Mouse (Mus musculus) kidney, postnatal 25 days (tissue): ENCODE measurements around the gene Nfkbid.

Source experiments
- DNase-seq, 2 experiments: peaks; one replicate each; pipeline ENCODE4 v3.0.0; 2021; ENCODE audit warnings: mixed read lengths in 2 of 2

Gene Nfkbid

GRCm38 (mm10) chr7:30430191-30430590, 8.7 kb downstream of the Nfkbid start:
- no peak for DNase-seq

DNA sequence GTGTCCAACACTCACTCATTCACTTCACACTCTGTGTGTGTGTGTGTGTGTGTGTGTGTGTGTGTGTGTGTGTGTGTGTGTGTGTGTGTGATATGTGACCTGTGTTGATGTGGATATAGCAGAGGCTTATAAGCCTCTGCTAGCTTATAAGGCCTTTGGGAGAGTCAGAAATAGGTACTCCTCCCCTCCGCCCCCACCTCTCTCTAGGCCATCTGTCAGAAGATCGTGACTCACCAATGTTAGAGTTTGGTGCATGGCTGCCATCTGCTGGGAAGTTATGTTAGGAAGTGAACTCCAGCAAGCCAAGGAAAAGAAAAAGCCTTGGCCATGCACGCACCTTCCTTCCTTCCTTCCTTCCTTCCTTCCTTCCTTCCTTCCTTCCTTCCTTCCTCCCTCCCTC, 10.3 kb downstream of the Nfkbid start:
- peak; percentile 71 to 78 for DNase-seq

DNA sequence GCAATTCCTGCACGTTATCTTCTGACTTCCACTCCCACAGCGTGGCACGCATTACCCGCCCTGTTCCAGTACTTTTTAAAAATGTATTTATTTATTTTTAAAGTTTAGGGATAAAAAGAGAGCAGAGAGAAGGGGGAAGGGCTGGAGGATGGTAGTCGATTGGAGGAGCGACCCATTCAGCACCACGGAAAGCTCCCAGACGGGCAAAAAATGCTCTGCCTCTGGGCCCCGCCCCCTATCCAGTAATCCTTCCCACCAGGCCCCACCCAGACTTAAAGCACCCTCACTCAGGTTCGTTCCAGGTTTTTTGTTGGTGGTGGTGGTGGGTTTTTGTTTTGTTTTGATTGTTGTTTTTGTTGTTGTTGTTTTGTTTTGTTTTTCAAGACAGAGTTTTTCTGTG, 12.7 kb downstream of the Nfkbid start:
- peak; percentile 73 to 79 for DNase-seq

GRCm38 (mm10) chr7:30434701-30435100, 13.2 kb downstream of the Nfkbid start:
- no peak for DNase-seq

DNA sequence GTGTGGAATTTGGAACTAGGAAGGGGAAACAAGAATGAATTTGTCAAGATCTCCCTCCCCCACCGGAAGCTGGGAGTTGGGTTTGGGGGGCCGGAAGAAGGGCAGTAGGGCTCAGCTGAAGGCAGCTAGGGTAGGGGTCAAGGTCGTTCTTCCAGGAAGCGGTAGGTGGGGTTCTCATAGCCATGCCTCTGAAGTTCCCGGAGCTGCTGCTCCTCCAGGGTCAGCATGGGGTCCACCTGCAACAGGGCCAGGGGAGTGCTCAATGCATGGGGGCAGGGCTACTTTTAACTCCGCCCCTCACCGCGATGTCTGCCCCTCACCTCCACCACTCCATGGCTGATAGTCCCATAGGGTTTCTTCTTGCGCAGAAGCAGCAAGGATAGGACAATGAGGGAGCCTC, 13.6 kb downstream of the Nfkbid start:
- no peak for DNase-seq

- no peak for DNase-seq
Measured at GRCm38 (mm10) chr7:30436879-30437278, 15.3 kb downstream of the Nfkbid start.

DNA sequence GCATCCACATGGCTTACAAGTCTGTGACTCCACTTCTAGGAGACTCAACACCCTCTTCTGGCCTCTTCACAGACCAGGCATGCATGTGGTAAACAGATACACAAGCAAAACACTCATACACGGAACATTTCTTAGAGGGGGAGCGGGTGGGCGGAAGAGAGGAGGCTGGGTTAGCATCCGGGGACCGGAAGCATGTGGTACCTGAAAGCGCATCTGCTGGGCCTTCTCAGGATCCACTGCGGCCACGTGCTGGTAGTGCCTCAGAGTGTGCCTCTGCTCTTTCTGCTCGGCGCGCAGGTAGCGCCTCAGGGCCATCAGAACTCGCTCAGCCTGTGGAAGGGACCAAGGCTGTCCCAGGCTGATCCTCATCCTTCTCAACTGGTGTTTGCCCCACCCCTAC, 18.2 kb downstream of the Nfkbid start:
- DNase-seq = no peak

- peak in 1 of 2 experiments; percentile 55 for DNase-seq
Measured at GRCm38 (mm10) chr7:30440697-30441096, 19.2 kb downstream of the Nfkbid start.

- no peak for DNase-seq
Measured at GRCm38 (mm10) chr7:30443696-30444095, 22.2 kb downstream of the Nfkbid start.

GRCm38 (mm10) chr7:30444154-30444970, 22.8 kb downstream of the Nfkbid start:
- peak in 1 of 2 experiments; percentile 37 for DNase-seq

GRCm38 (mm10) chr7:30444971-30445751, 23.6 kb downstream of the Nfkbid start, which contains the start of gene Aplp1:
Gene Aplp1, minus strand, starts transcription at chr7:30445535.
- DNase-seq = peak; percentile 46 to 71

GRCm38 (mm10) chr7:30450241-30450640, 28.7 kb downstream of the Nfkbid start:
- DNase-seq = peak in 1 of 2 experiments; percentile 29

DNA sequence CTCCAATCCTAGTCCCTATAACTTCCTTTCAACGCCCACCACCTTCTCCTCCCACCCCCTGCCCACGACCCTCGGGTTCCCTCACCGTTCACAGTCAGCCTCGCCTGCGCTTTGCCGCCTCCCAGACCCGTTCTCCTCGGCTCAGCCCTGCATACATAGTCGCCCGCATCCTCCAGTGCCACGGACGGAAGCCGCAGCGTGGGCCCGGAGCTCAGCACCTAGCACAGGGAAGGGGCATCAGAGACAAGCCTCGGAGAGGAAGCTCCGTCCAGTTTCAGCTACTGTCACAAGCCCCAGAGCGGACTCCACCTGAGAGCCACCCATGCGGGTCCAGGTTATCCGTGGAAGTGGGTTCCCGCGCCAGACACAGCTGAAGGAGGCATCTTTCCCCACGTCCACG, 31.8 kb downstream of the Nfkbid start:
- no peak for DNase-seq

- DNase-seq = peak; percentile 75 to 81
Measured at GRCm38 (mm10) chr7:30453766-30454165, 32.2 kb downstream of the Nfkbid start.

DNA sequence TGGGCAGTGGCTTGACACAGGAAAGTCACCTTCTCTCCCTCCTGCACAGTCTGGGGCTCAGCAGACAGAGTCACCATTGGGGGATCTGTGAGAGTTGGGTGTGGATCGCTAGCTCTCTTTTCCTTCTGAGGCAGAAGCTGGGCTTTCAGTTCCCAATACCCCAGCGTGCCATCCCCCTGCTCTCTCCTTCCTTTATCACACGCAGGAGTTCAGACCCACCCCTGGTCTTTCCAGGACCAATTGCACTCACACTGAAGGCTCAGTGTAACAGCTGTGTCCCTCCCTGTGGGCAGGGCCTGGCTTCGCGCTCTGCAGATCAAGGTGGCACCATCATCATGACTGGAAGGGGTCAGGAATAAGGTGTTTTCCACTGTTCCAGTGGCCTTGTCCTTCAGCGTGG, 32.7 kb downstream of the Nfkbid start:
- no peak for DNase-seq

GRCm38 (mm10) chr7:30456487-30456886, 35.0 kb downstream of the Nfkbid start:
- DNase-seq = no peak

DNA sequence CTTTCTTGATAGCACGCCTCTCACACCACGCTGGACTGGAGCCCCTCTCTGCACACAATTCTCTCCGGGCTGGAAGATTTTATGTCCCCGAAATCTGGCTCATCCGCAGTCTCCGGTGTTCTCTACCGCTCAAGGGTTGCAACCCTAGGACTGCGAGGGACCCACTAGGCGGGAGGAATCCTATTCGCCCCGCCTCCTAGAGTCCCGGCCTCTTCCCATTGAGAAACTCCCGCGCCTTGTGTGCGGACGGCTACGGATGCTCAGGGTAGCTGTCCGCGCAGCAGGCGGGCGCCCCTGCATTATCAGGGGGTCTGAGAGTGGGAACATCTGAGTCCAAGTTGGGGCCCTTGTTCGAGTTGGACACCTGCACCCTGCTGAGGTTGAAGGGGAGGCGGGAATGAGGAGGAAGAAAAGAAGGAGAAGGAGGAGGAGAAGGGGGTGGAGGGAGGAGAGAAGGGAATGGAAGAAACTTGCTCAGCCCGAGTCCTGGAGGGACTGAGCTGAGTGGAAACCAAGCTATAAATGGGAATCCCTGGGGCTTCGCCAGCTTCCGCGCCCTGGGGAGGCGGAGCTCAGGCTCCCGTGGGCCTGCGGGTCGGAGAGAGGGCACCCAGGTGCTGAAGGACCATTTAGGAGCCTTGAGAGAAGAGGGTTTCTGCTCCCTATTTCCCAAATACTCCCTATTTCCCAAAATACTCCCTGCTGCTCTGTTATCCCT, 35.5 kb downstream of the Nfkbid start:
- no peak for DNase-seq

DNA sequence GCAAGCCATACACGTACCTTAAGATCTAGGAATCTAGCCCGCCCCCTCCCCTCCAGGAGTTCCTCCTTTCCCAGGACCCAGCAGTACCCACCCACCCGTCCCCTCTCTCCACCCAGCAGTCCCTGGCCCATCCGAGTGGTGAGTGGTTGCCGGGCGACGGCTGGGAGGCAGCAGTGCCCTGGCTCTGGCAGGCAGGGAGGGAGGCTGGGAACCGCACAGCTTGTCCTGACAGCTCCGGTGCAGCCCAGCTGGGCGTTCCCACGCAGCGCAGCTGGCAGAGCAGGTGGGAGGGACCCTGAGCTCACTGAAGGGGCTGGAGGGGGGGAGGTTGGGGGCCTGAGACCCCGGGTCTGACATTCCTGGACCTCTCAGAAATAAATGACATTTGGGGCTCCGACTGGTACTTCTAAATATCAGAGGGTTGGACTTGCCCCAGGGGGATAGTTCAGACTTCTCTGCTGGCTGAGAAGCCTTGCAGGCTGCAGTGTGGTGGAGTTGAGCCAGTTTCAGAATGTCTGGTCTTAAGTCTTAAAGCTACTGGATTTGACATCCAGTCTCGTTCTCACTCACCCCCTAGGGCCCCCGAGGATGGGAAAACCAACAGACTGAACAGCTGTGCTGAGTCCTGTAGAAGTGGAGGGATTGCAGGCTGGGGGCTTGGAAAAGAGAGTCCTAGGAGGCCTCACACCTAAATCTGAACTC, 36.2 kb downstream of the Nfkbid start, which contains the start of the genes Kirrel2 and Nphs1:
Gene Kirrel2 (minus strand): TSS at position 62 of the 702 bp plus-strand sequence.
Gene Nphs1 (plus strand): TSS at position 687 of the 702 bp plus-strand sequence.
- no peak for DNase-seq

DNA sequence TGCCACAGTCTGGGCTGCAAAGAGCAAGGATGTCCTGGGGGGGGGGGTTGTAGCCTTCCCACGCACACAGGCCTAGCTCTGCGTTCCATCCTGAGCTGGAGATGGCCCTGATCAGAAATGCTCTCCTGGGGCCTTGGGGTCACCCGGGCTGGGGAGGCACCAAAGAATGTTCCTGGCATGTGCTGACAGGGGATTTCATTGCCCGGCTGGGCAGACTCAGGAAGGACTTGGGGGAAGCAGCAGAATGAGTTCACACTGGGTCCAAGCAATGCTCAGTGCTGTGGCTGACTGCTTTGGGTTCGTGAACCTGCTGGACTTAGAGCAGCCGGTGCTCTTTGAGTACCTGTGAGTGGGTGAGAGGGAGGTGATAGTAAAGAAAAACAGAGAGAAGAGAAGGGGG, 38.0 kb downstream of the Nfkbid start:
- peak in 1 of 2 experiments; percentile 45 for DNase-seq

- DNase-seq = peak in 1 of 2 experiments; percentile 14
Measured at GRCm38 (mm10) chr7:30463568-30463967, 42.0 kb downstream of the Nfkbid start.

DNA sequence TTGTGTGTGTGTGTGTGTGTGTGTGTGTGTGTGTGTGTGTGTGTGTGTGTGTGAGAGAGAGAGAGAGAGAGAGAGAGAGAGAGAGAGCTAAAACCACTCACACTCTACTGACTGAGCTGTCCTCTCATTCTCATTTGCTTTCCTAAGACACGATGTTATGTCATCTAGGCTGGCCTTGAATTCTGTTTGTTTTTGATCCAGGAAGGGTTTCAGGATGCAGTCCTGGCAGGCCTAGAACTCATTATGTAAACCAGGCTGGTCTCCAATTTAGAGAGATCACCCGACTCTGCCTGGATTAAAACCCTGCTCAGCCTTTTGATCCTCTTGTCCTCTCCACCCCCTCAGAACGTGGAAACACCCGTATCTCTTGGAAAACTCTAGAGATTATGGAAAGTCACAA, 42.5 kb downstream of the Nfkbid start:
- peak in 1 of 2 experiments; percentile 2 for DNase-seq

DNA sequence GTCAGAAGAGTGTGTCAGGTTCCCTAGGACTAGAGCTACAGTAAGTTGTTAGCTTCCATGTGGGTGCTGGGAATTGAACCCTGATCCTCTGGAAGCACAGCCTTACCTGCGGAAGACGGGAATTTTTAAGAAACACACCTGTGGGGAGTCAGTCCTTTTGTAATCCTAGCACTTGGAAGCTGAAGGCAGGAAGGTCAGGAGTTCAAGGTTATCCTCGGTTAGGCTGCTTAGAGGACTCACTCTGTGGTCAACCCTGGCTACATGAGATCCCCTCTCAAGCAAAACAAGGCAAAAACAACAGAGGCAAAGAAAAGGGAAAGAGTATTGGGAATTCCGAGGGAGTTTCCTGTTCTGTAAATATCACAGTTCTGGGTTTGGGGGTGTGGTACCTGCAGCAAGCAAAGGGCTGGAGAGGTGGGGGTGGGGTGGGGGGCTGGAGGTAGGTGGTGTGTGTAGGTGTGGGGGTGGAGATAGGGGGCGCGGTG, 43.3 kb downstream of the Nfkbid start:
- no peak for DNase-seq
